Mouse (Mus musculus): ENCODE results near the gene Acvr2a.
"Not testable (repeated sequence)": the region's sequence is repeated elsewhere in the genome, so short reads cannot be mapped to it uniquely, and the experiment has no call there.

Acvr2a gene

GRCm38 (mm10) chr2:48813371-48814222 is at the start of gene Acvr2a:
TSS of gene Acvr2a (plus strand) at chr2:48814109.
- peak; percentile 92 for DNase-seq

- DNase-seq: no peak
Measured at GRCm38 (mm10) chr2:48766513-48766912, 47.4 kb upstream of the Acvr2a start.

DNA sequence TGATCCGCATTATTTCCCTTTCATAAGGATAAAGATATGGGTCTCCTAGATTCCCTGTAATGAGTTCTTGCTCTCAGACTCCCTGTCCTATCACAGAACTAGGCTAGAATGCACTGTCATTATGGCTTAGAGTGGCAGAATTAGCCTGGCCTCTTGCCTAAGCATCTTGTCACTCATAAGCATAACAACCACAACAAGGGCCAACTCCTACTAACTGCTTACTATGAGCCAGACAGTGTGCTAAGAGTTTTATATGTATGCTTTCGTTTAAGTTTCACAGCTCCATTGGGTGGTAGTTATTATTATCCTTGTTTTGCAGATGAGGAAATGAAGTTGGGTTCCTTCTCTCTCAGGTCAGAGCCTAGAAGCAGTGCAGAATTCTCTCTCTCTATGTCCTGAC is 46.1 kb upstream of the Acvr2a start:
- DNase-seq: peak; percentile 31

DNA sequence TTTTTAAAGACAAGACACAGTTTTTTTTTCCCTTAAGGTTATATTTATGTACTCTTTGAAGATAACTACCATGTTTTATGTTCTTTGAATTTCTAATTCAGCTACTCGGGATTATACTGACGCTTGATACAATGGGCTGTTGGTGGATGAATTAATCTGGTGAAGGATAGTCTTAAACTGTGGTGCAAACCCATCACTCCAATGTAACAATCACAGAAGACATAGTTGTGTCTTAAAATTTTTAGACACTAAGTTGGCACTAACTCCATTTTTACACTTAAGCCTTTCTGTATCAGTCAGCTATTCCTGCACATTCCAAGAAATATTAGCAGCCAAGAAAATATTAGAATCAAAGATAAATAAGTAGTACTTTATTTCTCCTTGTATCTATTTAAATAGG is 45.7 kb upstream of the Acvr2a start:
- DNase-seq: no peak

DNA sequence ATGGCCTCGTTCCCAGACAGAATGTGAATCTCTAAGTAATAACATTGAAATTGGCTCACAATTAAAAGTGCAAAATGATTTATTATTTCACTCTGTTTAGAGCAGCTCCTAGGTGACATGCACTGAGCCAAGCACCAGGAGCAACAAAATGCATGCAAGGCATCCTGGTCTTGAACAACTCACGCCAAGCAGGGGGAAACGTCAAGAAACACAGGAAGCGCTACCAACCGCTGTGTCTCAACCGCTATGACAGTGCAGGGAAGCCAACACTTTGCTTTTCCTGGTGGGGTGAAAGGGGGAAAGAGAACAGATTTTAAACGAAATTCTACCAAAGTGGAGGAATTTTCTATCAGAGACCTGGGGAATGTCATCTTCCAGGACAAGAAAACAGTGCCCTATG is 43.8 kb upstream of the Acvr2a start:
- no peak for DNase-seq

GRCm38 (mm10) chr2:48770634-48771033 is 43.3 kb upstream of the Acvr2a start:
- DNase-seq: no peak

GRCm38 (mm10) chr2:48775281-48775680 is 38.6 kb upstream of the Acvr2a start:
- DNase-seq: peak; percentile 12

DNA sequence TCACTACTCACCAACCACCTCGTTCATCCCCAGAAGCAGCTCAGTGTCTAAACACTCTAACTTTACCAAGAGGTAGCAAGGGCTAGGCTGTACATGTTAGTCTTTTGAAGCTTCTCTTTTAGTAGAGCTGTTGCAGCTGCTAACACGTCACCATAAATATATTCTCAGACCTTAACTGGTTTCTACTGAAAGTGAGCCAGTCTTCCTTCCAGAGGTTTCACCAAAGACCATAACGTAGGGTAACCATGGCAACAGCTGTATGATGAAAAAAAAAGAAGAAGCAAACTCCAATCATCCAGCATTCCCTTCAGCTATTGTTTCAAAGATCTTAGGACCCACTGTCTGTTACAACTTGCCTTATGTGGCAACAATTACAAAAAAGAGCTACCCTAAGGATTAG is 25.0 kb upstream of the Acvr2a start:
- DNase-seq: no peak

DNA sequence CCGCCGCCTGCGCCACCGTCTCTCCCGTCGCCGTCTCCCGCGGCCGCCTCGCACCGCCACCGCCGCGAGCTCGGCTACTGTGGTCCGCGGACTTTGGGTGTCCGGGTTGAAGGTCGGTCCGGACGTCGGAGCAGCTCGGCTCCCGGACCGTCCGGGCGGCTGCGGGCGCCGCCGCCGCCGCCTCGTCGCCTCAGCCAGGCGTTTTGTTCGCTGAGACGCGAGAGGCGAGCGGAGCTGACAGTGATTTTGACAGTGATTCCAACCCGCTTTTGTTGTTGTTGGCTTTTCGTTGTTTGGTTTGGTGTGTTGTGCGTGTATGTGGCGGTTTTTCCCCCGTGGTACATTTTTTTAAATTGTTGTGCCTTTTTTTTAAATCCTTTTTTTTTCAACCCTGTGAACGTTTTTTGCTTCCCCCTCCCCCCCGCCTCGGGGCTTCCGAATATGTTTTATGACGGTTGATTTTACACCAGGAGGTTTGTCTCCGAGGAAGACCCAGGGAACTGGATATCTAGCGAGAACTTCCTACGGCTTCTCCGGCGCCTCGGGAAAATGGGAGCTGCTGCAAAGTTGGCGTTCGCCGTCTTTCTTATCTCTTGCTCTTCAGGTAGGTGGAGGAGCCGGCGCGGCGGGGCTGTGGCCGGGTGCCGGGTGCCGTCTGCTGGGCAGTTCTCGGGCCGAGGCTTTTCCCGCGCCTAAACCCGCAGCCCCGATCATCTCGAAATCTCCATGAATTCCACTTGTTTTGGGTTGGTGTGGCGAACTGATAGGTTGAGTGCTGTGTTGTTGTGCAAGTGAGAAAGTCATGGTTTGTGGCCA is 522 bp downstream of the Acvr2a start:
- DNase-seq: peak; percentile 43

GRCm38 (mm10) chr2:48815039-48815590 is 1.2 kb downstream of the Acvr2a start:
- DNase-seq: no peak

GRCm38 (mm10) chr2:48816141-48817028 is 2.5 kb downstream of the Acvr2a start:
- no peak for DNase-seq

- DNase-seq: no peak
Measured at GRCm38 (mm10) chr2:48825878-48826277, 12.0 kb downstream of the Acvr2a start.

GRCm38 (mm10) chr2:48826380-48826779 is 12.5 kb downstream of the Acvr2a start:
- no peak for DNase-seq

DNA sequence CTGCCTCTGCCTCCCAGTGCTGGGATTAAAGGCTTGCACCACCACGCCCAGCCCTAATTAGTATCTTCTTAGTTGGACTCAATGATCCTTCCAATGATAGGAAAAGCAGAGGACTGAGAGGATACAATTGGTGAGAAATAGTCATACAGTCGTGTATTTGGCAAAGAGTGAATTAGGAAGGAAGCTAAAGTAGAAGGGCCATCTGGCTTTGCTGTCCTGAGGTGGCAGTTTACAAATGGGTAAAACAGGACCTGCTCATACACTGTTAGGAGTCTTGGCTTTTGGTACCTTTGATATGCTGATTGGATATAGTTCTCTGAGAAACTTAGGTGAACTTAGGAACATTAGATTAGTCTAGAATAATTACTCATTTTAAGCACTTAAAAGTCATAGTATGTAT is 16.6 kb downstream of the Acvr2a start:
- DNase-seq: no peak

- DNase-seq: no peak
Measured at GRCm38 (mm10) chr2:48832305-48832704, 18.4 kb downstream of the Acvr2a start.

- no peak for DNase-seq
Measured at GRCm38 (mm10) chr2:48833884-48834450, 20.1 kb downstream of the Acvr2a start.

- DNase-seq: no peak
Measured at GRCm38 (mm10) chr2:48841611-48842470, 27.9 kb downstream of the Acvr2a start.

GRCm38 (mm10) chr2:48846689-48847398 is 32.9 kb downstream of the Acvr2a start:
- DNase-seq: no peak

- DNase-seq: not testable (repeated sequence)
Measured at GRCm38 (mm10) chr2:48865596-48865995, 51.7 kb downstream of the Acvr2a start.

DNA sequence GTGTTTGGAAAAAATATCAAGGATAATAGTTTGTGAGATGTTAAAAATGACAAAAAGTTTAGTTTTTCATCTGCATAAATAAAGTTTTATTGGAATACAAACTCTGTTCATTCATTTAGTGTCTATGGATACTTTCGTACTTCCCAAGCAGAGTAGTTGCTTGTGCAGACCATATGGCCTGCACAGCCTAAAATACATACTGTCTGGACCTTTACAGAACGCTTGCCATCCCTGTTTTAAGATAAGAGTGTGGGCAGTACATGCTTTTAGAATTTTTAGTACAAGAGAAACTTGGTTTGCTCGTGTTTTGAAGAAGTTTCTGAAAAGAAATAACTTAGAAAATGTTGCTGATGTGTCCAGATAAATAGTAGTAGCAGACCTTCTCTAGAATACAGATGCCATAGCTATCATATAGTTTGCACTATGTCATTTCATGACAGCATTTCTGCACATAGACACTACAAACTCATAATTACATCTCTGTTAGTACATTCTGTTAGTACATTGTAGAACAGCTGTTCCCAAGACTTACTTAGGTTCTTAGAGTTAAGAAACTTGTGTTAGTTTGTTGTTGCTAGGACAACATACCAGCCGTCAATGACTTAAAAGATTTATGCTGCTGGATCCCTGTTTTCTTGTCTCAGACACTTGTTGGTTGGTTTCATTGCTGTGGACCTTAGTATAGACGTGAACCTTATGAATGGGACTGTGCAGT is 54.4 kb downstream of the Acvr2a start:
- DNase-seq: no peak

Data from right cerebral cortex, adult 18-20 months (tissue).